Mouse (Mus musculus) bone marrow macrophage, adult 2 months (primary cell): ENCODE measurements around the gene Cacng7.

Experiments used
- CTCF ChIP-seq: IDR thresholded peaks from 2 replicates; pipeline ENCODE4 v1.5.1; 2012; ENCODE audit warnings: low read depth, mild to moderate bottlenecking, low read length, moderate library complexity
- POLR2A ChIP-seq: IDR thresholded peaks from 2 replicates; pipeline ENCODE4 v1.6.1; 2012; ENCODE audit warnings: mild to moderate bottlenecking, low read depth, low read length, borderline replicate concordance

DNA sequence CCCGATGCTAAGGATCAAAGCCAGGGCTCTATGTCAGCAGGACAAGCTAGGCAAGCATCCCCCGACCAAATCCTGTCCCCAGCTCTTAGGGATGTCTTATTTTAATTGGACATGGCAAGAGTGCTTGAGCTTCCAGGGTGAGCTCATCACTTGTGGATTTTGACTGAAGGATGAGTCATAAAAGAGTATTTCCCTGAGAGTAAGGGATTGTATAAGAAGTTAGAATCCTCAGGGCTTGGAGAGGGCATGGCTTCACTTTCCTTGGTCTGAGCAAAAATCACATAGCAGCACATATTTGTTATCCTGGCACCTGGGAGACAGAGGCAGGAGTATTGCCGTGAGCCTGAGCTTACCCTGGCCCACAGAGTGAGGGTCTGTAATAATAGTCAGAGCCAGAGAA is 11.9 kb upstream of the Cacng7 start:
- no peak for TF ChIP-seq POLR2A
- no peak for TF ChIP-seq CTCF
